Mouse (Mus musculus): ENCODE results near the gene Cnpy1.

Gene Cnpy1

GRCm38 (mm10) chr5:28179237-28179790, 66.3 kb downstream of the Cnpy1 start:
- DNase-seq: no peak

GRCm38 (mm10) chr5:28178322-28178721, 67.3 kb downstream of the Cnpy1 start:
- DNase-seq: no peak

GRCm38 (mm10) chr5:28176585-28176984, 69.0 kb downstream of the Cnpy1 start:
- no peak for DNase-seq

GRCm38 (mm10) chr5:28176023-28176422, 69.6 kb downstream of the Cnpy1 start:
- DNase-seq: no peak

- no peak for DNase-seq
These were observed 70.1 kb downstream of the Cnpy1 start for GRCm38 (mm10) chr5:28175570-28175919.

GRCm38 (mm10) chr5:28174876-28175569, 70.6 kb downstream of the Cnpy1 start:
- DNase-seq: no peak

GRCm38 (mm10) chr5:28174086-28174485, 71.5 kb downstream of the Cnpy1 start:
- no peak for DNase-seq

GRCm38 (mm10) chr5:28173674-28174073, 71.9 kb downstream of the Cnpy1 start:
- DNase-seq: no peak

- DNase-seq: no peak
These were observed 72.5 kb downstream of the Cnpy1 start for GRCm38 (mm10) chr5:28172921-28173670.

GRCm38 (mm10) chr5:28172261-28172920, 73.2 kb downstream of the Cnpy1 start:
- DNase-seq: no peak

GRCm38 (mm10) chr5:28171667-28172066, 73.9 kb downstream of the Cnpy1 start:
- no peak for DNase-seq

GRCm38 (mm10) chr5:28170892-28171291, 74.7 kb downstream of the Cnpy1 start:
- DNase-seq: no peak

- no peak for DNase-seq
These were observed 75.5 kb downstream of the Cnpy1 start for GRCm38 (mm10) chr5:28170081-28170480.

- no peak for DNase-seq
These were observed 76.3 kb downstream of the Cnpy1 start for GRCm38 (mm10) chr5:28169166-28169801.

GRCm38 (mm10) chr5:28168253-28169165, 77.1 kb downstream of the Cnpy1 start:
- no peak for DNase-seq

GRCm38 (mm10) chr5:28167611-28168252, 77.9 kb downstream of the Cnpy1 start:
- no peak for DNase-seq

- no peak for DNase-seq
These were observed 79.1 kb downstream of the Cnpy1 start for GRCm38 (mm10) chr5:28166256-28167231.

GRCm38 (mm10) chr5:28165358-28166255, 80.0 kb downstream of the Cnpy1 start, which contains the start of gene En2:
En2 (plus strand) TSS chr5:28165694.
- no peak for DNase-seq

- DNase-seq: no peak
These were observed 81.7 kb downstream of the Cnpy1 start for GRCm38 (mm10) chr5:28163926-28164325.
